Comparison of ENCODE assay signal across 8 mouse cellular contexts in the genomic region with DNA sequence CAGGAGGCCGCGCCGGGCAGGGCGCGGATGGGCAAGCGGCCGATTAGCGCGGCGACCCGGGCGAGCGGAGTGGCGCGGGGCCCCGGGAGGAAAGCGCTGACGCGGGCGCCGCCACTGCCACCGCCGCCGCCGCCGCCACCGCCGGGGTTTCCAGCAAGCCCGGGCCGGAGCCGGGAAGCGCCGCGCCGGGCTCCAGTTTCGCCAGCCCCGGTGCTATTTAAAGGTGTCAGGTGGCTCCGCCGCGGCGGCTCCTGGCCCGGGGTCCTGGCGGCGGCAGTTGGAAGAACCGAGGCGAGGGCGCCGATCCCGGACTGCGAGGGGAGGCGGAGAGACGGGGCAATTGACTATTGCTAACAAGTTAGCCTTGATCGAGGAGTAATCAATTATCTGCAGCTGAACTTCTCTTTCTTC. TPM values are rescaled to one million over a fixed set of nuclear protein-coding genes. Genes with fewer than 3 reads are reported as not detected.
A peak's percentile ranks its signal among the peaks of the same experiment; 100 is the strongest.
DNase-seq lines count a peak whose midpoint lies in the region; ATAC-seq lines count a peak whose summit lies in the region.

No protein-coding gene starts in this region.

- peak overlapping the region; percentile 69 for H3K4me2 ChIP-seq in heart, embryonic 14.5 days (ENCODE audit: low read length)
- H3K4me2 ChIP-seq in liver, embryonic 15.5 days, result peak overlapping the region; percentile 33

- H3K9ac ChIP-seq in heart, embryonic 14.5 days (ENCODE audit: low read length), result no peak overlapping the region; the same call in 1 of the 2 replicates
- no peak overlapping the region for H3K9ac ChIP-seq in liver, embryonic 15.5 days

- no peaks in the 10 kb centered on the region for H3K9me3 ChIP-seq in heart, embryonic 14.5 days (ENCODE audit: control insufficient read depth, low read length)
- H3K9me3 ChIP-seq in liver, embryonic 15.5 days (replicated peaks), result no peaks in the 10 kb centered on the region

- H3K27ac ChIP-seq in heart, embryonic 14.5 days (replicated peaks in 1 of 2; ENCODE audit: control insufficient read depth in 1 of 2, insufficient read depth in 1 of 2, low read depth in 2 of 2, low read length in 2 of 2), result no peak overlapping the region
- H3K27ac ChIP-seq in liver, embryonic 15.5 days (replicated peaks), result no peak overlapping the region

- DNase-seq in adrenal gland, adult 2 months, result peak; percentile 24
- DNase-seq in adrenal gland, postnatal 14 days, result no peak
- peak; percentile 35 to 50 for DNase-seq in B cell, adult 2 months
- no peak for DNase-seq in left cerebral cortex, adult 9 months (ENCODE audit: low spot score in 2 of 2)
- no peak for DNase-seq in right cerebral cortex, postnatal 14 days

- no peak for ATAC-seq in heart, embryonic 14.5 days (ENCODE audit: insufficient number of reproducible peaks, insufficient read depth, low FRiP score, low read depth)
- no peak for ATAC-seq in liver, embryonic 15.5 days (ENCODE audit: insufficient read depth)
- ATAC-seq in granulocyte monocyte progenitor cell, adult 5-6 weeks (replicated peaks; ENCODE audit: poor library complexity, severe bottlenecking), result no peak

- peaks cover 94% of the 10 kb centered on the region for H3K27me3 ChIP-seq in heart, embryonic 14.5 days (ENCODE audit: control insufficient read depth, insufficient read depth, low read length)
- H3K27me3 ChIP-seq in liver, embryonic 15.5 days, result peaks cover 99% of the 10 kb centered on the region

- H3K4me3 ChIP-seq in heart, embryonic 14.5 days (ENCODE audit: control insufficient read depth in 1 of 2, insufficient read depth in 1 of 2, low read depth in 1 of 2, low read length in 2 of 2), result peak overlapping the region; percentile 31 to 43
- H3K4me3 ChIP-seq in liver, embryonic 15.5 days (replicated peaks), result peak overlapping the region; percentile 15; the same call in 1 of the 2 replicates

- 1% methylated on average over 29 of the region's 53 CpGs for WGBS in heart, embryonic 14.5 days
- WGBS in liver, embryonic 15.5 days (ENCODE audit: insufficient replicate concordance), result under 1% methylated on average over 53 of the region's 53 CpGs

- H3K4me1 ChIP-seq in heart, embryonic 14.5 days (ENCODE audit: control insufficient read depth in 2 of 2, insufficient read depth in 2 of 2, low read length in 2 of 2), result peaks cover 0 to 40% of the 10 kb centered on the region in 2 experiments; a peak in 3 of 4 replicates
- peaks cover 31% of the 10 kb centered on the region for H3K4me1 ChIP-seq in liver, embryonic 15.5 days (replicated peaks)

- no peaks in the 10 kb centered on the region for H3K36me3 ChIP-seq in heart, embryonic 14.5 days (ENCODE audit: control insufficient read depth, insufficient read depth, low read length)
- no peaks in the 10 kb centered on the region for H3K36me3 ChIP-seq in liver, embryonic 15.5 days (replicated peaks)

RNA-seq across cellular contexts. Expression of a gene that starts 0.3 kb away (rescaled TPM):
- under 1 TPM in 1 of 2 experiments, not detected in 1; 0.17 TPM for total RNA-seq in adrenal gland, adult 2 months (2021)
- 0.21 TPM in 1 of 2 replicates, not detected in the other for polyA plus RNA-seq in adrenal gland, adult 2 months (2012; rRNA removed)
- total RNA-seq in adrenal gland, postnatal 14 days (2021), result not detected in 2 replicates
- polyA plus RNA-seq in heart, embryonic 14.5 days (2014; fragmentation: Nextera tagmentation; extraction: Ambion mirVana), result not detected in 2 replicates
- polyA plus RNA-seq in liver, embryonic 15.5 days (2015; fragmentation: Nextera tagmentation; extraction: Ambion mirVana), result not detected in 2 replicates
- total RNA-seq in granulocyte monocyte progenitor cell, adult 5-6 weeks (2014; fragmentation: Nextera tagmentation), result not detected in 2 replicates
- total RNA-seq in granulocyte monocyte progenitor cell, adult 5-6 weeks (2017), result not detected in 2 replicates

Comparison
In these comparisons a context has a peak if more than half of its experiments do, and no peak if none do; other contexts are left out.
1. DNase-seq: peak in adrenal gland, adult 2 months (single experiment) and B cell, adult 2 months (2 of 2); none in adrenal gland, postnatal 14 days (single experiment), left cerebral cortex, adult 9 months (0 of 2) and right cerebral cortex, postnatal 14 days (single experiment).